Mouse (Mus musculus): ENCODE measurements at regions not wholly inside any gene's neighbourhood (a gene's known extent, or its start where the extent isn't known, plus 50 kb on each side); places are given as distances from the start of the nearest gene placed in this dataset.

GRCm38 (mm10) chr4:75791789-75792188 lies 513.7 kb upstream of the Dmac1 start:
- no peak for TF ChIP-seq POLR2A (IDR thresholded peaks at IDR 0.05; ENCODE audit: borderline replicate concordance, extremely low read depth, insufficient read depth, insufficient read length, poor library complexity, severe bottlenecking)
- TF ChIP-seq CTCF (IDR thresholded peaks at IDR 0.05; ENCODE audit: borderline replicate concordance, extremely low read depth, insufficient read depth, insufficient read length) = no peak
